Mouse (Mus musculus): ENCODE data around the gene Kiss1. TPM values are rescaled to one million over a fixed set of nuclear protein-coding genes. Genes with fewer than 3 reads are reported as not detected.
A peak's percentile ranks its signal among the peaks of the same experiment; 100 is the strongest.

Gene Kiss1
- total and polyA plus RNA-seq, 3 experiments = not detected

GRCm38 (mm10) chr1:133317149-133317548 is 4.5 kb upstream of the Kiss1 start:
- Histone ChIP-seq H3K79me2 (replicated peaks; ENCODE audit: control insufficient read depth, extremely low read depth, insufficient read depth, poor library complexity, severe bottlenecking) (no peaks in the 10 kb centered on the region), H3K4me1 (ENCODE audit: control insufficient read depth in 1 of 2, insufficient read depth in 2 of 2) (no peaks in the 10 kb centered on the region), H3K36me3 (replicated peaks in 1 of 2; ENCODE audit: control insufficient read depth in 1 of 2, insufficient read depth in 1 of 2, low read length in 1 of 2) (no peaks in the 10 kb centered on the region), H3K27ac (ENCODE audit: insufficient read depth, low read depth) (no peak overlapping the region), H3K9ac (ENCODE audit: insufficient read depth, low read depth) (no peak overlapping the region), H3K4me2 (ENCODE audit: insufficient read depth, low read depth, poor library complexity, severe bottlenecking) (no peak overlapping the region), H3K9me3 (replicated peaks; ENCODE audit: low read length) (peaks cover 10% of the 10 kb centered on the region), H3K27me3 (replicated peaks) (peaks cover 44% of the 10 kb centered on the region), H3K4me3 (replicated peaks in 1 of 3; ENCODE audit: low read depth in 2 of 3, low read length in 2 of 3, poor library complexity in 1 of 3) (no peak overlapping the region)
- dilution Hi-C loops (cut with MboI; ENCODE audit: extremely low pct_ligation_motif_present, extremely low pct_unique_long_range_greater_than_20kb, low sequenced_read_pairs) (no loop called here), in situ Hi-C loops (cut with MboI; ENCODE audit: low pct_ligation_motif_present, low pct_unique_long_range_greater_than_20kb, low sequenced_read_pairs) (loop anchor here (5.0 kb wide), 1 partner anchor 35 kb away; the partner anchor contains the start of gene Ren1)
- no peak for DNase-seq (ENCODE audit: extremely low read depth)
- TF ChIP-seq MEF2A (IDR thresholded peaks at IDR 0.05; ENCODE audit: borderline replicate concordance, low read depth, low read length) (no peak), SMC3 (IDR thresholded peaks at IDR 0.05; ENCODE audit: low read depth, low read length) (peak; percentile 43), UBTF (IDR thresholded peaks at IDR 0.05; ENCODE audit: low read depth, low read length) (no peak), RAD21 (IDR thresholded peaks at IDR 0.05; ENCODE audit: low read depth, low read length) (no peak; the same call in 1 of the 2 replicates), CTCF (conservative IDR thresholded peaks at IDR 0.05 in 1 of 2, IDR thresholded peaks at IDR 0.05 in 1 of 2; ENCODE audit: low read depth in 2 of 2, low read length in 2 of 2) (peak in 1 of 2 experiments; percentile 40; a peak in 2 of 4 replicates), CHD1 (IDR thresholded peaks at IDR 0.05; ENCODE audit: low read depth, low read length) (no peak), CHD2 (IDR thresholded peaks at IDR 0.05; ENCODE audit: low read length) (no peak), TCF12 (IDR thresholded peaks at IDR 0.05; ENCODE audit: low read depth, low read length) (no peak), TBP (conservative IDR thresholded peaks at IDR 0.05; ENCODE audit: low read depth, low read length) (no peak)

DNA sequence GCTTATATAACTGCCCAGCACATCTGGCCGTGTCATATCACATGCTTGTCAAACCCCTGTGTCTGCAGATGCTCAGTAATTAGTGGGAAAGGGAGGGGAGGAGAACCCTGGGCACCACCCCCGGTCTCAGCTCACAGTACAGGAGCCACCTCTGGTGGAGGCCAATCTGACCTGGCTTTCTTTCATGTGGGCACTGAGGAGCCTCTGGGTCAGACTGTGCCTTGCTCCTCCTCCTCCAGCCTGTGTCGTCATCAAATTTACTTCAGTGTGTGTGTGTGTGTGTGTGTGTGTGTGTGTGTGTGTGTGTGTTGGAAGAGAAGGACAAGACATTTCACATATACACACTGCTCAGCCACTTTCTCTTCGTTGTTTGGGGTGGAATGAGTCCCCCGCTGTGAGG is 1.7 kb downstream of the Kiss1 start:
- Histone ChIP-seq H3K36me3 (replicated peaks in 1 of 2; ENCODE audit: control insufficient read depth in 1 of 2, insufficient read depth in 1 of 2, low read length in 1 of 2) (no peaks in the 10 kb centered on the region), H3K27me3 (replicated peaks) (peaks cover 60% of the 10 kb centered on the region), H3K27ac (ENCODE audit: insufficient read depth, low read depth) (no peak overlapping the region), H3K4me1 (ENCODE audit: control insufficient read depth in 1 of 2, insufficient read depth in 2 of 2) (no peaks in the 10 kb centered on the region; a peak in 1 of 4 replicates), H3K4me2 (ENCODE audit: insufficient read depth, low read depth, poor library complexity, severe bottlenecking) (no peak overlapping the region), H3K79me2 (replicated peaks; ENCODE audit: control insufficient read depth, extremely low read depth, insufficient read depth, poor library complexity, severe bottlenecking) (no peaks in the 10 kb centered on the region), H3K9ac (ENCODE audit: insufficient read depth, low read depth) (no peak overlapping the region), H3K9me3 (replicated peaks; ENCODE audit: low read length) (peaks cover 6% of the 10 kb centered on the region), H3K4me3 (replicated peaks in 1 of 3; ENCODE audit: low read depth in 2 of 3, low read length in 2 of 3, poor library complexity in 1 of 3) (no peak overlapping the region)
- no peak for DNase-seq (ENCODE audit: extremely low read depth)
- in situ Hi-C loops (cut with MboI; ENCODE audit: low pct_ligation_motif_present, low pct_unique_long_range_greater_than_20kb, low sequenced_read_pairs) (loop anchor here (10.0 kb wide), 1 partner anchor 281 kb away; no protein-coding TSS in a partner anchor), dilution Hi-C loops (cut with MboI; ENCODE audit: extremely low pct_ligation_motif_present, extremely low pct_unique_long_range_greater_than_20kb, low sequenced_read_pairs) (no loop called here)
- TF ChIP-seq MYC (IDR thresholded peaks at IDR 0.05; ENCODE audit: low read depth, low read length) (no peak), ZC3H11A (IDR thresholded peaks at IDR 0.05; ENCODE audit: low read depth, low read length) (no peak), NELFE (IDR thresholded peaks at IDR 0.05; ENCODE audit: low read depth, low read length) (no peak)

DNA sequence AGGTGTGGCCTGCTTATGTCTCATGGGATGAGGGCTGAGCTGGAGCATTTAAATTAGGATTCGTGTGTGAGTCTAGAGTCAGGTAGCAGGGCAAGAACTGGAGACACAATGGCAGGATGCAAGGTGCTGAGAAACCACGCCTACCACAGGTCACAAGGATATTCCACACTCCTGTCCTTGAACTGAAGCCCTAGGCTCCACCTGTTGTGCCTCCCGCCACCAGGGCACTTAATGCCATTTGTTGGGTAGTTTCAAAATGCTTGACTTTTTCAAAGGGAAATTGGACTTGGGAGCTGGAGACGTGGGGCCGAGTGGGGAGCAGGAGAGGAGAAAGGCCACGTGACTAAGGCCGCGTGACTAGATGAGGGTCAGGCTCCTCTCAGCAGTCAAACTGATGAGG is 4.3 kb downstream of the Kiss1 start:
- Histone ChIP-seq H3K4me3 (replicated peaks in 1 of 3; ENCODE audit: low read depth in 2 of 3, low read length in 2 of 3, poor library complexity in 1 of 3) (no peak overlapping the region), H3K27me3 (replicated peaks) (peaks cover 71% of the 10 kb centered on the region), H3K27ac (ENCODE audit: insufficient read depth, low read depth) (no peak overlapping the region), H3K36me3 (replicated peaks in 1 of 2; ENCODE audit: control insufficient read depth in 1 of 2, insufficient read depth in 1 of 2, low read length in 1 of 2) (no peaks in the 10 kb centered on the region), H3K4me2 (ENCODE audit: insufficient read depth, low read depth, poor library complexity, severe bottlenecking) (no peak overlapping the region), H3K4me1 (ENCODE audit: control insufficient read depth in 1 of 2, insufficient read depth in 2 of 2) (no peaks in the 10 kb centered on the region; a peak in 1 of 4 replicates), H3K9me3 (replicated peaks; ENCODE audit: low read length) (peaks cover 3% of the 10 kb centered on the region), H3K79me2 (replicated peaks; ENCODE audit: control insufficient read depth, extremely low read depth, insufficient read depth, poor library complexity, severe bottlenecking) (no peaks in the 10 kb centered on the region), H3K9ac (ENCODE audit: insufficient read depth, low read depth) (no peak overlapping the region)
- no peak for DNase-seq (ENCODE audit: extremely low read depth)
- no peak for TF ChIP-seq KAT2A (IDR thresholded peaks at IDR 0.05; ENCODE audit: insufficient replicate concordance, low read length)
- no peak for TF ChIP-seq PAX5 (IDR thresholded peaks at IDR 0.05; ENCODE audit: low read length)
- dilution Hi-C loops (cut with MboI; ENCODE audit: extremely low pct_ligation_motif_present, extremely low pct_unique_long_range_greater_than_20kb, low sequenced_read_pairs) (no loop called here), in situ Hi-C loops (cut with MboI; ENCODE audit: low pct_ligation_motif_present, low pct_unique_long_range_greater_than_20kb, low sequenced_read_pairs) (loop anchor here (10.0 kb wide), 1 partner anchor 279 kb away; no protein-coding TSS in a partner anchor)

Data from CH12.LX (cell line).